Mouse (Mus musculus) liver, adult 2 months (tissue): ENCODE measurements at regions not wholly inside any gene's neighbourhood (a gene's known extent, or its start where the extent isn't known, plus 50 kb on each side); places are given as distances from the start of the nearest gene placed in this dataset.

Experiments used
- DNase-seq: peaks from one replicate; pipeline ENCODE4 v3.0.0-alpha.2; 2011; ENCODE audit warnings: low read depth, low spot score; ENCODE audit errors: extremely low read depth
- H3K27ac ChIP-seq: fragments of 200-500 bp; replicated peaks from 2 replicates; pipeline ENCODE4 v1.5.1; 2012; ENCODE audit warnings: low read depth, mild to moderate bottlenecking, control low read depth, inconsistent platforms, low read length; ENCODE audit not compliant: insufficient read depth
- H3K27me3 ChIP-seq: fragments of 200-500 bp; 2 replicates; pipeline ENCODE4 v1.6.1; 2012; ENCODE audit warnings: mild to moderate bottlenecking, moderate library complexity, low read length, inconsistent platforms; ENCODE audit not compliant: control insufficient read depth, insufficient read depth
- H3K36me3 ChIP-seq: fragments of 200-500 bp; 2 replicates; pipeline ENCODE4 v1.6.1; 2012; ENCODE audit warnings: low read length, inconsistent platforms; ENCODE audit not compliant: control insufficient read depth, insufficient read depth
- H3K4me1 ChIP-seq: fragments of 200-500 bp; 2 replicates; pipeline ENCODE4 v1.6.1; 2011; ENCODE audit warnings: low read length; ENCODE audit not compliant: control insufficient read depth, insufficient read depth
- H3K4me3 ChIP-seq: fragments of 200-500 bp; 2 replicates; pipeline ENCODE4 v1.5.1; 2011; ENCODE audit warnings: low read depth, mild to moderate bottlenecking, control low read depth, low read length, moderate library complexity; ENCODE audit not compliant: insufficient read depth
- H3K79me2 ChIP-seq: fragments of 200-500 bp; 2 replicates; pipeline ENCODE4 v1.6.1; 2012; ENCODE audit warnings: inconsistent platforms, mild to moderate bottlenecking, low read length, moderate library complexity; ENCODE audit not compliant: control insufficient read depth, insufficient read depth
- H3K9ac ChIP-seq: fragments of 200-500 bp; 2 replicates; pipeline ENCODE4 v1.6.1; 2012; ENCODE audit warnings: low read depth, mild to moderate bottlenecking, control low read depth, inconsistent platforms, low read length
- CTCF ChIP-seq: fragments of 200-500 bp; IDR thresholded peaks from 2 replicates; pipeline ENCODE4 v1.5.1; 2011; ENCODE audit warnings: low read depth, low read length, control low read depth
- POLR2A ChIP-seq: fragments of 200-500 bp; IDR thresholded peaks from 2 replicates; pipeline ENCODE4 v1.6.1; 2011; ENCODE audit warnings: low read length, control low read depth; ENCODE audit not compliant: insufficient read depth; ENCODE audit errors: extremely low read depth
- WGBS: fragments of 180-500 bp; shearing (Covaris S2); methylation state at CpG from one replicate; pipeline ENCODE4 v1.1.7; 2018; 5-methylcytosine and 5-hydroxymethylcytosine counted together

DNA sequence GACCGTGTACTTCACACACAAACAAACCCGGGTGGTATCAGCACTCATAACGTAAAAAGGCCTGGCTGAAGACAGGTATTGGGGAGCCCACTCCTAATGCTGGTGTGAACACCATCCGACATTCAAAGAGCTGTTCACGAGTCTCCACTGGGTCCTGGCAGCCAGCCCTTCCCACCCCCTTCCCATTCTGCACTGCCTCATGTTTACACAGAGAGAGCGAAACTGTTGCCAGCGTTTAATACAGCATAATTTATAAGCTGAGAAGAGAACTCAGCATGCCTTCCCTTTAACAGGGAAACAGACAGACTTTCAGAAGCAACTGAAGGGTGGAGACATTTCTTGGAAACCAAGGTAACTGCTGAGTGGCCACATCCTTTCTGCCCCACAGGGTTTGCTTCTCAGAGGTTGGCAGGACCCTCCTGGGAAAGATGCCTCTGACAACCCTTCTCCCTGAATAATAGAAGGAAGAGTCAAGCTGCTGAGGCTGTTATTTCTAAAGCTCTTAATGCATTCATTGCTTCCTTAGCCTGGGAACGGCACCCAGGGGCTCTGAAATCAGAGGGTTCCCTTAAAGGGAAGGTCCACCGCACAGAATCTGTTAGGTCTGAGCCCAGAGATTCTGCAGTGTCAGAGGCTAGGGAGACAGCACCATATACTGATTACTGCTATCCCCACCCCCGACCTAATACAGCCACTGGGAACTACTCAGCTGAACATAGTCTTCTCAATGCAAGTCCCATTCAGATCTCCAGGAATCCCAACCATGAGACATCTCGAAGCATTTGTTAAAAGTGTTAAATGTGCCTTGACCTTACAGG is 412.4 kb upstream of the Id4 start:
- H3K9ac ChIP-seq: no peak overlapping the region
- no peaks in the 10 kb centered on the region for H3K4me1 ChIP-seq
- DNase-seq: no peak
- H3K4me3 ChIP-seq: no peak overlapping the region
- H3K36me3 ChIP-seq: no peaks in the 10 kb centered on the region
- WGBS: 67% methylated on average over 11 of the region's 11 CpGs
- no peaks in the 10 kb centered on the region for H3K79me2 ChIP-seq
- H3K27me3 ChIP-seq: no peaks in the 10 kb centered on the region
- TF ChIP-seq POLR2A (no peak), CTCF (no peak)
- H3K27ac ChIP-seq: no peak overlapping the region

DNA sequence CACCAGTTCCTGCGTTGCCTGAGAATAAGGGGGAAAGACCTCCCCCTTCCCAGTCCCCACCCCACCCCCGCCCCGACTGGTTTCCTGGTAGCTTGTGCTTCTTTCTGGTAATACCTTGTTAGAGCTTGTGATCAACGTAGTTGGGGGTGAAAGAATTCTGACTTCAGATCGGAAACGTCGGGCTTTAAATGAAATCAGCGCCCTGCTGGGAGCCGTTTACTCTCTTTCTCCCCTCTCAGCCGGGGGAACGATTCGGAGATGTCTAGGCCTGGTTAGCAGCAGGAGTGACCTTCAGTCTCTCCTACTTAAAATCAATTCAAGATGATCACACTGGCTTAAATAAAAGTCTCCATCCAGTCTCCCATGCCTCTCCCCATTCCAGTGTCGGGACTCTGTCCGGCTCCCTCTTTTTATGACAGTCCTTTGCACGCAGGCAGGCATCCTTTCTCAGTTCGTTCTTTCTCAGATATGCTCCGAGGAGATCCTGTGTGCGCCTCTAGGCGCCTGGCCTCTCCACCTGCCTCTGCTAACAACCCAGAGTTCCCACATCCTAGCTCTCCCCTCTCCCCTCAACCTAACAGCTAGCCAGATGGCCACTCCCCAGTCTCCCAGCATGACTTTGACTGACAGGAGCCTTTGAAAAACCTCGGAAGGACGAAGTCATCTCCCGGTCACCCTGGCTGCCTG is 405.5 kb upstream of the Id4 start:
- Histone ChIP-seq H3K4me1 (no peaks in the 10 kb centered on the region), H3K4me3 (no peak overlapping the region), H3K9ac (no peak overlapping the region), H3K79me2 (no peaks in the 10 kb centered on the region), H3K36me3 (no peaks in the 10 kb centered on the region), H3K27ac (no peak overlapping the region), H3K27me3 (no peaks in the 10 kb centered on the region; the same call in 1 of the 2 replicates)
- TF ChIP-seq CTCF (no peak), POLR2A (no peak)
- DNase-seq: no peak
- 7% methylated on average over 22 of the region's 22 CpGs for WGBS

DNA sequence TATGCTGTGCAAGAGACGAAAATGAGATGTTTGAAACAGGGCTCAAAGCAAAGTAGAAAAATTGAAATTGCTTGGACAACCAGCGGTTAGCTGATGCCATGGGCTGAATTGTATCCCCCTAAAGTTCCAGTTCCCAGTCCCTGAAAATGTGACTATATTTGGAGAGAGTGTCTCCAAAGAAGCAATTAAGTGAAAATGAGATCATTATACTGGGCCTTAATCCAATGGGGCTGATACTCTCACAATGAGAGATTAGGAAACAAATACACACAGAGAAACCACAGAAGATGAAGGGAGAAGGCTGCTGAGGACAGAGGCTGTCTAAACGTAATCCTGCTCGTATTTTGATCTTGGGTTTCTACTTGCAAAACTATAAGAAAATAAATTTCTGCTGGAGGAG is 402.1 kb upstream of the Id4 start:
- Histone ChIP-seq H3K4me3 (no peak overlapping the region), H3K27me3 (no peaks in the 10 kb centered on the region; the same call in 1 of the 2 replicates), H3K79me2 (no peaks in the 10 kb centered on the region), H3K27ac (no peak overlapping the region), H3K4me1 (no peaks in the 10 kb centered on the region), H3K36me3 (no peaks in the 10 kb centered on the region), H3K9ac (no peak overlapping the region)
- no peak for TF ChIP-seq CTCF
- no peak for TF ChIP-seq POLR2A
- DNase-seq: no peak
- 79% methylated on average over 4 of the region's 4 CpGs for WGBS

DNA sequence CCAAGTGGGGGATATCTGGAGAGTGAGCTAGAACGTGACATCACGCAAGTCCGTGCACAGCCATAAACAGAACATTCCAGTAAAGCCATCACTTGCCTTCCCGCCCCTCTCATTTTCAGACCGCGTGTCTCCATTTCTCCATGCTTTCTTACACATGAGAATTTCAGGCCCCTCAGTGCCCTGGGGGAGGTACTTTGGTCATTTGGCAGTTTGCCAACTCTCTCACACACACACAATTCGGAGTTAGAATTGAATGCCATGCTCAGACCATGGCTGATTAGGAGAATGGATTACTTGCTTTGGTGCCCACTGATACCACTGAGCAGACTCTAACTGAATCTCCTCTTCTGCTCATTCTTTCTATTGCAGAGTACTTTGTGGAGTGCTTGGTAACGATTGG is 400.7 kb upstream of the Id4 start:
- no peak overlapping the region for H3K4me3 ChIP-seq
- 88% methylated on average over 8 of the region's 8 CpGs for WGBS
- H3K79me2 ChIP-seq: no peaks in the 10 kb centered on the region
- TF ChIP-seq POLR2A: no peak
- no peak for TF ChIP-seq CTCF
- DNase-seq: no peak
- H3K27ac ChIP-seq: no peak overlapping the region
- H3K4me1 ChIP-seq: no peaks in the 10 kb centered on the region
- H3K27me3 ChIP-seq: no peaks in the 10 kb centered on the region; the same call in 1 of the 2 replicates
- no peaks in the 10 kb centered on the region for H3K36me3 ChIP-seq
- no peak overlapping the region for H3K9ac ChIP-seq

DNA sequence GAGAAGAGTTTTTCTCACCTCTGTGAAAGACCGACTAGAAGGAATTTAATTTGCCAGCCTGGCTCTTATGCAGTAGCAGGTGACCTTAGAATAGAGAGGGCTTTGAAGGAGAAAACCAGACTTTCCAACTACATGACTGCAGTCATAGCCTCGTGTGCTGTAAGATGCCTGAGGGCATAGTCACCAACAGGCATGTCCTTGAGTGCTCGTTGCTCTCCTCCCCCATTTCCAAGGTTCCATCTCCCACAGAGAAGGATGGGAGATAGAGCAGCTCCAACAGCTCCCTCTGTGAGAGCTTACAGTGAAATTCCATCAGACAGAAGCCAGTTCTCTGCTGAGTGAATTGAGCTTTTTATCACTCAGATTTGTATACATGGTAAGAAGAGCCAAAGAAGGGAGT is 398.1 kb upstream of the Id4 start:
- no peak for DNase-seq
- Histone ChIP-seq H3K27ac (no peak overlapping the region), H3K4me1 (no peaks in the 10 kb centered on the region), H3K79me2 (no peaks in the 10 kb centered on the region), H3K4me3 (no peak overlapping the region), H3K27me3 (no peaks in the 10 kb centered on the region), H3K9ac (no peak overlapping the region), H3K36me3 (no peaks in the 10 kb centered on the region)
- no peak for TF ChIP-seq CTCF
- TF ChIP-seq POLR2A: no peak
- WGBS: 74% methylated on average over 3 of the region's 3 CpGs

DNA sequence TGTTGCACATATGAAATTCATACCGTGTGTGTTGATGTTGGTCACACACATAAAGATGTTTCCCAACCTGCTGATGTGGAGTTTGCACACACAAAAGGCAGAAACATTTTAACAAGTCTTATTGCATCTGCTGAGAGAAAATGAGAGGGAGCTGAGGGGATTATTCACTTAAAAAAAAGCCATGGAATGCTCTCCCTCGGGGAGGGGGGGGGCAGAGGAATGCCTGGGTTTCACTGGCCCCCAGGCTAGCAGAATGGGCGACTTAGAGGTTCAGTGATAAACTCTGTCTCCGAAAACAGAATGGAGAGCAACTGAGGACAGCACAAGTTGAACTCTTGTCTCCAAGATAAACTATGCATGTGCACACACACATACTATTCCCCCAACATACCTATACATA is 392.4 kb upstream of the Id4 start:
- DNase-seq: no peak
- 54% methylated on average over 4 of the region's 4 CpGs for WGBS
- no peak for TF ChIP-seq POLR2A
- no peak for TF ChIP-seq CTCF
- no peak overlapping the region for H3K4me3 ChIP-seq
- no peaks in the 10 kb centered on the region for H3K27me3 ChIP-seq
- no peak overlapping the region for H3K9ac ChIP-seq
- no peaks in the 10 kb centered on the region for H3K4me1 ChIP-seq
- no peaks in the 10 kb centered on the region for H3K36me3 ChIP-seq
- no peak overlapping the region for H3K27ac ChIP-seq
- no peaks in the 10 kb centered on the region for H3K79me2 ChIP-seq
